Mouse (Mus musculus) induced T-regulatory cell, adult 2 months (primary cell): ENCODE data around the gene Oas1c.
A peak's percentile ranks its signal among the peaks of the same experiment; 100 is the strongest.
"Not testable (repeated sequence)": the region's sequence is repeated elsewhere in the genome, so short reads cannot be mapped to it uniquely, and the experiment has no call there.

Experiments used
- DNase-seq: peaks from one replicate; pipeline ENCODE4 v3.0.0-alpha.2; 2012; ENCODE audit warnings: low read depth

Gene Oas1c

DNA sequence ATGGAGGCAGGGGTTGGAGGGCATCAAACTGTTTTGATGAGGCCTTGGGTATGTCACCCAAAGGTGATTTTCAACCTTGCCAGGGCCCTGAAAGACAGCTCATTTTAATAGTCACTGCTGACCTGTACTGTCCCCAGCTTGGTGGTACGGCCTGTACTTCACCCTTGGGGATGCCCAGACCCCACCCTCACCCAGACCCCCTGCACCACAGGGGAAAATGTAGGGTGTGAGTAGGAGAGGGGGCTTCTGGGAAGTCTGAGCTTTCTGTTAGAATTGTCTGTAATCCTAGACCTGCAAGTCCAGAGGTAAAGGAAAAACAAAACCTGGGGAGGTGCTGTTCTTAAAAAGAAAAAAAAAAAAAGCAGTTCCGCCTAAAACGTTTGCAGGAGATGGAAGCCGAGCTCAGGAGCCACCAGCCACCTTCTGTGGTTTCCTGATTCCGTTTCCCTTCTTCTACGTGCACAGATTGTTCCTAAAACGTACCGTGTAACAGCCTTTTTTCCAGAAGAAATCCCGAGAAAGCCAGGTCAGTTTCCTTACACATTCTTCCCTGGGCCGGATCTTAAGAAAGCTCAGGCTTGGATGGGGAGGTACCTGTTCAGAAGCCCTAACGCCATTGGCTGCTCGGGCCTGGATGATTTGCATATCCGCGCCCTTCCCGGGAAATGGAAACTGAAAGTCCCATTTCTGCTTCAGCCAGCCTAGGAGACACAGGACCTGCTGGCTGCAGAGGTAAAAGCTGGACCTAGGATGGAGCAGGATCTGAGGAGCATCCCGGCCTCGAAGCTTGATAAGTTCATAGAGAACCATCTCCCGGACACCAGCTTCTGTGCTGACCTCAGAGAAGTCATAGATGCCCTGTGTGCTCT lies at the start of gene Oas1c:
Gene Oas1c, minus strand, starts transcription at position 564 of the 869 bp plus-strand sequence.
- DNase-seq, result peak; percentile 97

DNA sequence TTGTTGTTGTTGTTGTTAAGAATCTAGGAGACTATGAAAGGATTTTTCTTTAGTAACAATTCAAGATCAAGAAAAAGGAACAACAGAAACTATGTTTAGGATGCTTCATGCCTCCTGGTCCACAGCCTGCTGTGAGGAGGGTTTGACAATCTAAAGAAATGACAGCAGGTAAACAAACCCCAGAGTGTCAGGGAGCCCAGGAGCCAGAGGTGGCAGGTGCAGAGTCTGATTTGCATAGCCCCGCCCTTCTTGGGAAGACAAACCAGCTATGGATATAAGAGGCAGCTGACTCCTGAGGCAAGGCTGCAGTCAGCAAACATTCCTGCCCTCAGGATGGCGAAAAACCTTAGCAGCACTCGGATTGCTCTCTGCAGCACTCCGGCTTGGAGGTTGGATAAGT lies 48.8 kb upstream of the Oas1c start, which contains the start of gene Oas1h:
Gene Oas1h, plus strand, starts transcription at position 301 of the 400 bp plus-strand sequence.
- no peak for DNase-seq

DNA sequence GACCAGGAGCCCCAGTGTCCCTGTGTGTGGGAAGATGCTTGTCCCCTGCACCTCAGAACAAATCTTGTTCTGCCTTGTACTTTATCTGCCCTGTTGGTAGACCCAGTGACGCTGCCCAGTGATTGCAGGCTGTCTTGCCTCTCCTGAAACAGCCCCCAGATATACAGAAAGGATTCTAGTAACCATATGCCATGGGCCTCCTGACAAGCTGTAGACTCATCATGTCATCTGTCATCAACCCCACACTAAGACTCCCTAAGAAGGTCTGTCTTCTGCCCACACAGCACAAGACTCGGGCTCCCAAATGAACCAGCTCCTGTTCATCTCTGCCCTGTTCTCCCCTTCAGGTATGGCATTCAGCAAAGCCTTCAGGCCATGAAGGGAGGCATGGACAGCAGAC lies 46.9 kb upstream of the Oas1c start:
- no peak for DNase-seq

DNA sequence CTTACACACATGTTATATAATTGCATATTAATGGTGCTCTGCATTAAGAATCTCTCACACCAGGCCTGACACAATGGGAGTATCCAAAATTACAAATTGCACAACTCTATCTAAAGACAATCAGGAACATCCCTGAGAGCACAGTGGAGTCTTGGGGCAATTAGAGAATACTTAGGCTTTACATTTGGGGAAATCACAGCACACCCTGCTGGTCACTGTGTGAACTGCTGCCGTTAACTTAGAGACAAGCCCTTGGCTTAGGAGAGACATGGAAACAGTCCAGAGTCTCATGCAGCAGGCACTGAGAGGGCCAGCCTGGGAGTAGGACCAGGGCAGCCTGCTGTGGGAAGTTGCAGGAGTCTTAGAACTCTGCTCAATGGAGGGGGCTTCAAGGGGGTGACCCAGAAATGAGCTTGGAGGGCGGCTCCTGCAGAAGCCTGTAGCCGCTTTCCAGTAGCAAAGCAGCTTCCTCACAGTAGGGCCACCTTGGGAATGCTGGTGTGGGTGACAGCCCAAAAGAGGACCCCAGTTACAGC lies 37.4 kb upstream of the Oas1c start:
- DNase-seq, result peak; percentile 84

DNA sequence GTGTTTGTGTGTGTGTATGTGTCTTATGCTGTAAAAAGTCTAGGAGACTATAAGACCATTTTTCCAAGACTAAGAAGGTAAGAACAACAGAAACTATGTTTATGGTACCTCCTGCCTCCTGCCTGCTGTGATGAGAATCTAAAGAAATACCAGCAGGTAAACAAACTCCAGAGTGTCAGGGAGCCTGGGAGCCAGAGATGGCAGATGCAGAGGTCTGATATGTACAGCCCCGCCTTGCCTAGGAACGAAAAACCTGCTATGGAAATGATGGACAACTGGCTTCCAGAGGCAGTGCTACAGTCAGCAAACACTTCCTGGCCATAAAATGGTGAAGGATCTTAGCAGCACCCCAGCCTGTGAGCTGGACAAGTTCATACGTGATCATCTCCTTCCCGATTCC lies 34.8 kb upstream of the Oas1c start, which contains the start of gene Oas1f:
Gene Oas1f, plus strand, starts transcription at position 301 of the 400 bp plus-strand sequence.
- DNase-seq, result no peak

DNA sequence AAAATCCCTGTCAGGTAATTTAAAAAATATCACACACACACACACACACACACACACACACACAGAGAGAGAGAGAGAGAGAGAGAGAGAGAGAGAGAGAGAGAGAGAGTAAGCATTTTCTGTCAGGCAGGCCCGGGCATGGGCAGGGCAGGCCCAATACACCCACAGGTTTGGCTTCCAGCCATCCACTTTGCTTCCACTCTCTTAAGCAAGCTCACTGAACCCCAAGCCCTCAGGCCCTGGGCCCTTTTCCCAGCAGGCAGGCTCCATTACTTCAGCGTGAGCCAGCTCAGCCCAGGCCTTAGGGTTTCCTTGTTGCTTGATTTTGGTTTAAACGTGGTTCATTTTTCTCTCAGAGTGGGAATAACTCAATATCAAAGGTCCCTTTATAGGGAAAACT lies 32.4 kb upstream of the Oas1c start:
- DNase-seq, result no peak

DNA sequence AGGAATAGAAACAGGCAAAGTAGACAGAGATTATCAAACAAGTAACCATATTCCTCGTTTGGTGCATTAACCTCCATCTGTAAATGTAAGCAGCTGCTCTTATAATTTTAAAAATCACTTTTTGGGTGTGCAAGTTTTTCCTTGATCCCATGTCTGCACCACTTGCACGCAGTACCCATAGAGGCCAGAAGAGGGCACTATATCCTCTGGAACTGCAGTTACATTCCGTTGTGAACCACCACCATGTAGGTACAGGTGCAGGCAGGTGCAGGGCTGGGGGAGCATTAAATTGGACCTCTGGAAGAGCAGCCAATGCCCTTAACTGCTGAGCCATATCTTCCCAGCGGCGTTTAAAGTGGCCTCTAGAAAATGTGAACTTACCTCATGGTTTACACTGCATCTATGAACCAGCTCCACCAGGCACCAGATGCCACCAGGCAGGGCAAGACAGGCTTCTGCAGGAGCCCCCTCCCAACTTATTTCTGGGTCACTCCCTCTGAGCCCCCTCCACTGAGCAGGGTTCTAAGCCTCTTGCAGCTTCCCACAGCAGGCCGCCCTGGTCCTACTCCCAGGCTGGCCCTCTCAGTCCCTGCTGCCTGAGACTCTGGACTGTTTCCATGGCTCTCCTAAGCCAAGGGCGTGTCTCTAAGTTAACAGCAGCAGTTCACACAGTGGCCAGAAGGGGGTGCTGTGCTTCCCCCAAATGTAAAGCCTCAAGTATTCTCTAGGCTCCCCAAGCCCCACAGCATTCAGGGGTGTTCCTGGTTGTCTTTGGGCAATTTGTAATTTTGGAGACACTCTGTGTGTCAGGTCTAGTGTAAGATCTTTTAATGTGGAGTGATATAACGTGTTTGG lies 24.6 kb upstream of the Oas1c start:
- DNase-seq, result peak; percentile 86

DNA sequence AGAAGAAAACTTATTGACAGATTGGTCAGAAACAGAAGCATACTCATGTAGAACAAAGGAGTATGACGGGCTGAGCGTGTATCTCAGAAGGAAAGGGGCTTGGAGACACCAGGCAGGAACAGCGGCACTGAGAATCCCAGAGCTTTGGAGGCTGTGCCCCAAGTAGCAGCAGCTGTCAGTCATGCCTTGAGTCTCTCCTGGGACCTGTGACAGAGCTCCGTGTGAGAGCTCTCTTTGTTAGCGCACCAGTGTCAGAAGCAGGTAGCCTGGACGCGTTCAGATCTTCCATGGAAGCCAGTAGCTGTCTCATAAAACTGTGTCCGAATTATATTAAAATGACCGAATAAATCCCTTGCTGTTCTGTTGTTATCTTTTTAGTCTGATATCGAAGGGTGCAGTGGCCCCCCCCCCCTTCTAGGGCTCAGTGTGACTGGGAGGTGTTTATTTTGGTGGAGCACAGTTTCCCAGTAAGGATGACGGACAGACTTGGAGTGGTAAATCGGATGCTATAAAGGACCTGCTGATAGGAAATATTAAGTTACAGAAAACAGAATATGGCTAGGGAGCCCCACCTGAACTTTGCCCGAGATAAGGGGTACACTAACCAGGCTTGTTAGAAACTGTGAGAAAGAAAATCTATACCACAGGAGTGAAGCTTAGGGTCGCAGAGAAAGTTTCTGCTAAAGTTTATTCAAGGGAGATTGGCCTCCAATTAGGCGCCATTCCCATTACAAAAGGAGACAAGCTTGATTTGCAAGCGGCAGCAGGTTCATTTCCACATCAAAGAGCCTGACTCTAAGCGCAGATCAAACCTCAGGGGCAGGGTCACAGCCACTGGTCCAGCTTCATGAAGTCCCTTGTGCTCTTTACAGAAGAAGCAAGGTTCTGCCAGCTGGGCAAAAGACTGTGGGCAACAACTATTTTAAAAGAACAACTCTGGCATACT lies 21.3 kb upstream of the Oas1c start:
- no peak for DNase-seq

DNA sequence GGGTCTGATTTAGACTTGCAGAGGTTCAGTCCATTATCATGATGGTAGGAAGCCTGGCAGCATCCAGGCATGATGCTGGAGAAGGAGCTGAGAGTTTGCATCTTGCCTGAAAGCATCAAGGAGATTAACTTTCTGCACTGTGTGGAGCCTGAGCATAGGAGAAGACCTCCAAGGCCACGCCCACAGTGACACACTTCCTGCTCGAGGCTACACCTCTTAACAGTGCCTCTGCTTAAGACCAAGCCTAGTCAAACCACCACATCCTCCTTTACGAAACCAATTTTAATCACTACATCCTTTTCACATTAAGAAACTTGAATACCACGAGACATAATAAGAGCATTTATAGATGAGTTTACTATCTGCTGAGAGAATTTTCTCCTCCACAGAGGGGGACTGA lies 18.7 kb upstream of the Oas1c start:
- peak; percentile 91 for DNase-seq

DNA sequence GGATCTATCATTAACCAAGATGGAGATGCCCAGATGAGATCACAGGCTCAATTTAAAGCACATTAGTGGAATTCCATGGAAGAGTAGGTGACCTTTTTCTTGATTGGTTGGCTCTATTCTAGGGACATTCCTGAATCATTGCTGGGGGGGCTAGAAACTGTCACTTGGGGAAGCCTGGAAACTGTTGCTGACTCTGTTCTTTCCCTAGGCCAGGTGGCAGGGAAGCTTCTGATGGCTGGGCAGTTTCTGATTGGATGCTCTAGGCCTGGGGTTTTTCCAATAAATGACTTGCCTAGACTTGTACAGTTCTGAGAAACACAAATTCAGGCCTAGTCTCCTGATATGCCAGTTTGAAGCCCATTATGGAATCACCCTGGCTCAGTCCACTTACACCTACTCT lies 6.7 kb upstream of the Oas1c start:
- DNase-seq, result no peak

DNA sequence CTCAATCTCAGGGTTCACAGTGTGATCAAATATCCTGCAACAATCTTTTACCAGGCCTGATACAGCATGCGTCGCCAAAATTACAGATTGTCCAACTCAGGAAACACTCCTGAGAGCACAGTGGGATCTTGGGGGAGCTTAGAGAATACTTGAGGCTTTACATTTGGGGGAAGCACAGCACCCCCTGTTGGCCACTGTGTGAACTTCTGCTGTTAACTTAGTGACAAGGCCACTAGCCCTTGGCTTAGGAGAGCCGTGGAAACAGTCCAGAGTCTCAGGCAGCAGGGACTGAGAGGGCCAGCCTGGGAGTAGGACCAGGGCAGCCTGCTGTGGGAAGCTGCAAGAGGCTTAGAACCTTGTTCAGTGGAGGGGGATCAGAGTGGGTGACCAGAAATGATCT lies 3.6 kb upstream of the Oas1c start:
- DNase-seq, result peak; percentile 88

DNA sequence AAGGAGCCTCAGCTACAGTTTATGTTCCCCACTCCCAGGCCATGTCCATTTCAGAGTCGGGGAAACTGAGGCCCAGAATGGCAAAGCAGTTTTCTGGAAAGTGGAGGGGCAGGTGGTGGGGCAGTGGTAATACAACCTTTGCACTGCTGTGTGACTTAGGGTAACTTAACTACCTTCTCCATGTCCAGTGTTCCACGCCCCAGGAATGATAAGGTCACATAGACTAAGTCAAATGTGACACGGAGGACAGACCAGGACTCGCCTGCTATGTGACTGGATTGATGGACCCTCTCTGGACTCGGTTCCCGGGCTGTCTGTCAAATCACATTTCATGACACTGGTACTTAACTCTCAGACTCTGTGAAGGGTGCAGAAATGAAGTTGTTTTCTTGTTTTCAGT lies 709 bp upstream of the Oas1c start:
- no peak for DNase-seq

DNA sequence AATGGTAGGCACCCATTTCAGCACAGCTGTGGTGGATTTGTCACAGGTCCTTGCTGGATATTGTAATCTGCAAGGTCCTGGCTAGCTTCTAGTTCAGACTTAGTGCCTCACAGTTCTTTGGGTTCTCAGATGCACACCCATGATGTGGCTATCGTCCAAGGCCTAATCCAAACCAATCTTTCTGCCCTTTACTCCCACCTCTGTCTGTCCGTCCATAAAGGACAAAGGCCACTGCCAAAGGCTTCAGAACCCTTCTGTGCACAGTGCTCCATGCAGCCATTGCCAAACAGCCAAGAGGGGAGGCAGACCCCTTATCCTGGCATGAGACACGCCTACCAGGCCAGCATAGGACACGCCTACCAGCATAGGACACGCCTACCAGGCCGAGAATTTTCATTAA lies 3.1 kb downstream of the Oas1c start:
- DNase-seq, result no peak

DNA sequence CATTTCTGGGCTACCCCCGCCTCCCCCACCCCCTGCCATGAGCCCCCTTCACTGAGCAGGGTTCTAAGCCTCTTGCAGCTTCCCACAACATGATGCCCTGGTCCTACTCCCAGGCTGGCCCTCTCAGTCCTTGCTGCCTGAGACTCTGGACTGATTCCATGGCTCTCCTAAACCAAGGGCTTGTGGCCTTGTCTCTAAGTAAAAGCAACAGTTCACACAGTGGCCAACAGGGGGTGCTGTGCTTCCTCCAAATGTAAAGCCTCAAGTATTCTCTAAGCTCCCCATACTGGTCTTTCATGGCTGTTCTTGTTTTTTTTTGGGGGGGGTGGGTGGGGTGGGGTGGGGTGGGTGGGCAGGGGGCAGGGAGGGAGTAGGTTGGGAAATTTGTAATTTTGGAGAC lies 5.9 kb downstream of the Oas1c start:
- DNase-seq, result peak; percentile 92

DNA sequence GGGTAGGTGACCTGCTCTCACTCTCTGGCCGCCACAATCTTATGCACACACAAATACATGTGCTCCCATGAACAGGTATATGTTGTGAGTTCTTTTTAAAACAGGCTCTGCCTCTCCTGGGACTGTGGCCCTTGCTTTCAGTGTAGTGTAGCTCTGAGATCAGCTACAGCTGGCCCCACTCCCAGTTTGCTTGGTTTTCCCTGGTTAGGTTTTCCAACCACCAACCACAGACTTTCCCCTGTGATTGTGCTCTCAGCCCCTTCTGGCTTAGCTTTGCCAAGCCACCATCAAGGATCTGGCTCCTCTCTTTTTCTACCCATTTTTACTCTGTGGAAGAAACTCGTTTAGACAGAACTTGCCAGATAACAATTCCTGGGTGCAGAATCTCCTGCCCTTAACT lies 8.7 kb downstream of the Oas1c start:
- no peak for DNase-seq

DNA sequence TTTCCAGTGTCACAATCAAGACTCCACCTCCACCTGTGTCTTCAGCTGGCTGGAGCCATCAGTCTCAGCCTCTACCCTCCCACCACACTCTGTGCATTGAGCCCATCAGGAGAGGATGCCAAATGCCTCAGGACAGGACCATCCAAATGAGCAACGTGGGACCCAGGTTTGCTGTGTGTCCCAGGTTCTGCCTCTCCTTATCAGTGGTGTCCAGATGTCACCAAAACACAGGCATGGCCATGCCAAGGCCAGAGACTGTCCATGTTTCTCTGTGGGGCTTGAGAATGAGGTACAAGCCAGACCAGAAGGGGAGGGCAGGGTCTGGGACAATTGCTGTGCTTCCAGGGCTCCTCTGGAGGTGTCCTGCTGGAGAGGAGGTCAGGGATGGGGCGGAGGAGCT lies 13.4 kb downstream of the Oas1c start:
- DNase-seq, result not testable (repeated sequence)

DNA sequence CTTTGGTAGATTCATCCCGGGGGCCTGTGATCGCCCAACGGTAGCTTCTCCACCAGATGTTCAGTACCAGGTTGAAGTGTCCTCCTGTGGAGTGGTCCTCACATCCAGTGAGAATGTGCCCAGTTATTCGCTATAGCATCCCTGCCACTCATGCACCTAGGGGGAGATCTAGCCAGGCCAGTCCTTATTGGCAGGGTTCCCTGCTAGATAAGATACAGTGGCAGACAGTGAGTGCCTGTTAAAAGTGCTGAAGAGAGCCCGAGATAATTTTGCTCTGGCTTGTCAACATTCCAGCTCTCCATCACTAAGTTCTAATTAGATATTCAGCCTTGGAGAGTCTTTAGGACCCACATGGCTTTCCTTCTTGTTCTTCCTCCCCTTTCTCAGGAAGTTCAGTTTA lies 14.2 kb downstream of the Oas1c start:
- not testable (repeated sequence) for DNase-seq

DNA sequence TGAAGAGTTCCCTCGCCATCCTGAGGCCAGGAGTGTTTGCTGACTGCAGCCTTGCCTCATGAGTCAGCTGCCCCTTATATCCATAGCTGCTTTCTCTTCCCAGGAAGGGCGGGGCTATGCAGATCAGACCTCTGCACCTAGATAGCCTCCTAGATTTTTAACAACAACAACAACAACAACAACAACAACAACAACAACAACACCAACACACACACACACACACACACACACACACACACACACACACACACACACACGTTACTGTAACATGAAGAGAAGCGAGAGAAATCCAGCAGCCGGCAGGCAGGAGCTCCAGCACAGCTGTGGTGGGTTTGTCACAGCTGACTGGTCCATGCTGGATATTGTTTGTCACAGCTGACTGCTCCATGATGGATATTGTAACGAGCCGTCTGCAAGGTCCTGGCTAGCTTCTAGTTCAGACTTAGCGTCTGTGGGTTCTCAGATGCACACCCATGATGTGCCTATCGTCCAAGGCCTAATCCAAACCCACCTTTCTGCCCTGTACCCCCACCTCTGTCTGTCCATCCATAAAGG lies 16.8 kb downstream of the Oas1c start, which contains the start of gene Oas1e:
Gene Oas1e, minus strand, starts transcription at position 51 of the 555 bp plus-strand sequence.
- DNase-seq, result not testable (repeated sequence)

DNA sequence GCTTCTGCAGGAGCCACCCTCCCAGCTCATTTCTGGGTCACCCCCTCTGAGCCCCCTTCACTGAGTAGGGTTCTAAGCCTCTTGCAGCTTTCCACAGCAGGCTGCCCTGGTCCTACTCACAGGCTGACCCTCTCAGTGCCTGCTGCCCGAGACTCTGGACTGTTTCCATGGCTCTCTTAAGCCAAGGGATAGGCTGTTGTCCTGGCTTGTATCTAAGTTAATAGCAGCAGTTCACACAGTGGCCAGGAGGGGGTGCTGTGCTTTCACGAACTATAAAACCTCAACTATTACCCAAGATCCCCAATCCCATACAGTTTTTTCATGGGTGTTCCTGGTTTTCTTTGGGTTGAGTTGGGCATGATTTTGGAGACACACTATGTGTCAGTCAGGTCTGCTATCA lies 19.3 kb downstream of the Oas1c start:
- peak; percentile 82 for DNase-seq

DNA sequence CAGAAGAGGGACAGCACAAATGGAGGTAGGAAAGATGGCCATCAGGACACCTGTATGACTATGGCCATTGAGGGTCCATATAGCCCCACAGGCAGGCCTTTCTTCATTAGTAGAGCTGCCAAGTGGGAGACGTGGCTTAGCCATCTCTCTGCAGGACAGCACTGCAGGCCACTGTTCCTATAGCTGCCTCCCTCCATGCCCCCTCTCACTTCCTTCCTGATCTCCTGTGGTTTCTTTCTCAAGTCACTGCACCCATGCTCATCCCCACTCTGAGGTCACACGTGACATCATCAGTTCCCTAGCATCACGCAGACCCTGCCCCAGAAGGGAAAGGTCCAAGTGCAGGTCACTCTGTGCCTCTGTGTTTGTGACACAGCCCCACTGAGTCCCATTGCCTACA lies 25.3 kb downstream of the Oas1c start:
- no peak for DNase-seq

DNA sequence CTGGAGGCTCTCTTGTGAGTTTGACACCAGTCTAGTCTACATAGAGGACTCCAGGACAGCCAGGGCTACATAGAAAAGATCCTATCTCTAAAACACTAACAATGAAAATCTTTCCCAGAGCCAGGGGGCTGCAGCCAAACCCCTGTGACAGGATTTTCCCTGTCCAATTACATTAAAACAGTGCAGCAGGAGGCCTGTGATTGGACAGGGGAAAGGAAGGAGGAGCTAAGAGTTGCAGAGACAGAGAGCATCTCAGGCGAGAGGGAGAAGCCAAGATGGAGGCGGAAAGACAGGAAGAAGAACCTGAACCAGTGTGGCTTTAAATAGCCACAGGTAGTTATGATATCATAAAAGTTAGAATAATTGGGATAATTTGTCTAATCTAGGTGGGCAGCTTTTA lies 29.9 kb downstream of the Oas1c start:
- DNase-seq, result no peak
